Mouse (Mus musculus): ENCODE results near the gene Gpatch3. TPM values are rescaled to one million over a fixed set of nuclear protein-coding genes. Genes with fewer than 3 reads are reported as not detected.

Gene Gpatch3
- polyA plus RNA-seq, 1 experiment: 7.9 TPM

DNA sequence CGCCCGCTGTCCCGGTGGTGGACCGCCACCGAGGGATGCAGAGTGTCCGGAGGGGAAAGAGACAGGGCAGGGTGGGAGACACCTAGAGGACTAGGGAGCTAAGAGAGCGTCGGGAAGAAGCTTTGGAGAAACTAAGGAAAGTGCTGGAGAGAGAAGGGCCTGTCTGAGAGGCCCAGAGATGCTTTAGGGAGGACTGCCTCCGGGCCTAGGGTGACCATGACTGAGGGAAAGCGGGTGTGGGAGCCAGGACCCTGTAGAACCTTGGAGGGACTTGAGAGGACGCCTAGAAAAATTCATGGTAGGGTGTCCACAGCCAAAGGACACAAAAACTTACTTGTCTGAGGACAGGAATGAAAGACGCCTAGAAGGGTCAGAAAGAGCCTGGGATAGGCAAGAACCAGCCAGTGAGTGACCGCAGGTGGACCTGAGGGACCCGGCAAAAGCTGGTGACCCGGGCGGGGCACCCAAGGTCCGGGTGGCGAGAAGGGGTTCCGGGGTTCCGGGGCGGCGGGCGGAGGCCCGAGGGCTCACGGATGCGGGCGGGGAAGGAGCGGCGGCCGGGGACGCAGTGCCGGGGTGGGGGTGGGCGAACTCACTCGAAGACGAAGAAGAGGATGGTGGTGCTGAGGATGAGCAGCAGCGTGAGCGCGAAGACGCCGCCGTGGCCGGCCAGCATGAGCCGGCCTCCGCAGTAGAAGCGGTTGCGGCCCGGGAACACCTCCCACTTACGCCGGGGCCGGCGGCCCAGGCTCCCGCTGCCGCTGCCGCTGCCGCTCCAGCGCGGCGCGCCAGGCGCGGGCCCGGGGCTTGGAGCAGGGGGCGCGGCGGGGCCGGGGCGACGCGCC is 58.2 kb downstream of the Gpatch3 start:
- peak; percentile 60 for DNase-seq
- no peak for TF ChIP-seq POLR2A (IDR thresholded peaks at IDR 0.05; ENCODE audit: control insufficient read depth, extremely low read depth, insufficient read depth, low read length, poor library complexity)
- no peak for TF ChIP-seq CTCF (IDR thresholded peaks at IDR 0.05; ENCODE audit: borderline replicate concordance, control insufficient read depth, extremely low read depth, insufficient read depth, low read length, poor library complexity)
- Histone ChIP-seq H3K27ac (ENCODE audit: control insufficient read depth, insufficient read depth, low read length) (peak overlapping the region; percentile 57; the same call in 1 of the 2 replicates), H3K36me3 (ENCODE audit: control insufficient read depth, insufficient read depth, low read length) (no peaks in the 10 kb centered on the region), H3K27me3 (ENCODE audit: control insufficient read depth, insufficient read depth, low read length) (no peaks in the 10 kb centered on the region), H3K4me1 (replicated peaks; ENCODE audit: control insufficient read depth, insufficient read depth, low read length) (peaks cover 34% of the 10 kb centered on the region), H3K4me3 (ENCODE audit: control insufficient read depth, insufficient read depth, low read length) (peak overlapping the region; percentile 70)
- 3% methylated on average over 64 of the region's 69 CpGs for WGBS

DNA sequence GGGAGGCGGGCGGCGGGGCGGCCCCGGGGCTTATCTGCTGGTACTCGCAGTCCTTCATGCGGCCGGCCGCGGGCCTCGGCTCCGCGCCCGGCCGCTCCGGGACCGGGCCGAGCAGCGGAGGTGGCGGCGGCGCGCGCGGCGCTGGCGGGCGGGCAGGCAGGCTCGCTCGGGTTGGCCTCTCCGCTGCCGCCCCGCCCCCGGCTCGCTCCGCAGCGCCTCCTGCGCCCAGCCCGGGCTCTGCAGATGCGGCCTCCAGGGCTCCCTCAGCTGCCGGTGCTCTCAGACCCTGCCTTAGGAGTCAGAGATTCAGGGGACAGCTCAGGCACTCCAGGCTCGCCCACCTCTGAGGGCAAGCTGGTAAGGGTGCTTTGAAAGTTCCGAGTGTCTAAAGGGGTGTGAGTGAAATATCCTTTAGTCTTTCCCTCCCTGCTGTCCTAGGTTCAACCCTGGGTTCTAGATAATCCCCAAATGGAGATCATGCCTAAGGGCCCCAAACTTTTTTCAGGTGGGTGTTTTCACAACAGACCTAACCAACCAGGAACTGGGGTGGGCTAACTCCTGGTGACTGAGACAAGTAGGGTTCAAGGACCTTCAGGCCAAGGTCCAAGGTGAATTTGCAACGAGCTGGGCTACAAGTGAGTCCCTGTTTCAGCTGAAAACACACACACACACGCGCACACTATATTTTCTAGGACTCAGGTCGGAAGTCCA is 58.9 kb downstream of the Gpatch3 start:
- no peak overlapping the region for H3K27ac ChIP-seq (ENCODE audit: control insufficient read depth, insufficient read depth, low read length)
- 9% methylated on average over 46 of the region's 47 CpGs for WGBS
- H3K4me3 ChIP-seq (ENCODE audit: control insufficient read depth, insufficient read depth, low read length): peak overlapping the region; percentile 70
- TF ChIP-seq POLR2A (IDR thresholded peaks at IDR 0.05; ENCODE audit: control insufficient read depth, extremely low read depth, insufficient read depth, low read length, poor library complexity): peak; percentile 79
- peak; percentile 69; the same call in 1 of the 2 replicates for TF ChIP-seq CTCF (IDR thresholded peaks at IDR 0.05; ENCODE audit: borderline replicate concordance, control insufficient read depth, extremely low read depth, insufficient read depth, low read length, poor library complexity)
- H3K4me1 ChIP-seq (replicated peaks; ENCODE audit: control insufficient read depth, insufficient read depth, low read length): peaks cover 34% of the 10 kb centered on the region
- no peaks in the 10 kb centered on the region for H3K27me3 ChIP-seq (ENCODE audit: control insufficient read depth, insufficient read depth, low read length)
- no peaks in the 10 kb centered on the region for H3K36me3 ChIP-seq (ENCODE audit: control insufficient read depth, insufficient read depth, low read length)
- peak; percentile 96 for DNase-seq

Other genes starting within 250 kb of the Gpatch3 start
- 107 and 124 TPM in 2 replicates for gene Wdtc1, start 221.3 kb upstream of the Gpatch3 start, polyA plus RNA-seq (2012; rRNA removed)
- 77.9 and 89.8 TPM in 2 replicates for gene Slc9a1, start 205.0 kb upstream of the Gpatch3 start, polyA plus RNA-seq (2012; rRNA removed)
- gene Tent5b, start 94.6 kb upstream of the Gpatch3 start, polyA plus RNA-seq (2012; rRNA removed): 0.40 and 0.86 TPM in 2 replicates
- 0.75 and 1.5 TPM in 2 replicates for gene Trnp1, start 76.2 kb upstream of the Gpatch3 start, polyA plus RNA-seq (2012; rRNA removed)
- 6.9 and 7.7 TPM in 2 replicates for gene Kdf1, start 55.8 kb upstream of the Gpatch3 start, polyA plus RNA-seq (2012; rRNA removed)
- gene Nudc, start 28.7 kb upstream of the Gpatch3 start, polyA plus RNA-seq (2012; rRNA removed): 51.9 and 61.3 TPM in 2 replicates
- 2.4 TPM in 1 of 2 replicates, not detected in the other for gene Nr0b2, start 21.4 kb upstream of the Gpatch3 start, polyA plus RNA-seq (2012; rRNA removed)
- 59.4 and 64.2 TPM in 2 replicates for gene Gpn2, start 9.6 kb downstream of the Gpatch3 start, polyA plus RNA-seq (2012; rRNA removed)
- 60.5 and 65.9 TPM in 2 replicates for gene Sfn, start 27.4 kb downstream of the Gpatch3 start, polyA plus RNA-seq (2012; rRNA removed)
- gene Zdhhc18, start 75.4 kb downstream of the Gpatch3 start, polyA plus RNA-seq (2012; rRNA removed): 150 and 172 TPM in 2 replicates
- gene Pigv, start 97.9 kb downstream of the Gpatch3 start, polyA plus RNA-seq (2012; rRNA removed): 24.8 and 24.9 TPM in 2 replicates
- gene Arid1a, start 182.0 kb downstream of the Gpatch3 start, polyA plus RNA-seq (2012; rRNA removed): 289 and 363 TPM in 2 replicates